ENCODE assay signal across 8 mouse cellular contexts in the genomic region with DNA sequence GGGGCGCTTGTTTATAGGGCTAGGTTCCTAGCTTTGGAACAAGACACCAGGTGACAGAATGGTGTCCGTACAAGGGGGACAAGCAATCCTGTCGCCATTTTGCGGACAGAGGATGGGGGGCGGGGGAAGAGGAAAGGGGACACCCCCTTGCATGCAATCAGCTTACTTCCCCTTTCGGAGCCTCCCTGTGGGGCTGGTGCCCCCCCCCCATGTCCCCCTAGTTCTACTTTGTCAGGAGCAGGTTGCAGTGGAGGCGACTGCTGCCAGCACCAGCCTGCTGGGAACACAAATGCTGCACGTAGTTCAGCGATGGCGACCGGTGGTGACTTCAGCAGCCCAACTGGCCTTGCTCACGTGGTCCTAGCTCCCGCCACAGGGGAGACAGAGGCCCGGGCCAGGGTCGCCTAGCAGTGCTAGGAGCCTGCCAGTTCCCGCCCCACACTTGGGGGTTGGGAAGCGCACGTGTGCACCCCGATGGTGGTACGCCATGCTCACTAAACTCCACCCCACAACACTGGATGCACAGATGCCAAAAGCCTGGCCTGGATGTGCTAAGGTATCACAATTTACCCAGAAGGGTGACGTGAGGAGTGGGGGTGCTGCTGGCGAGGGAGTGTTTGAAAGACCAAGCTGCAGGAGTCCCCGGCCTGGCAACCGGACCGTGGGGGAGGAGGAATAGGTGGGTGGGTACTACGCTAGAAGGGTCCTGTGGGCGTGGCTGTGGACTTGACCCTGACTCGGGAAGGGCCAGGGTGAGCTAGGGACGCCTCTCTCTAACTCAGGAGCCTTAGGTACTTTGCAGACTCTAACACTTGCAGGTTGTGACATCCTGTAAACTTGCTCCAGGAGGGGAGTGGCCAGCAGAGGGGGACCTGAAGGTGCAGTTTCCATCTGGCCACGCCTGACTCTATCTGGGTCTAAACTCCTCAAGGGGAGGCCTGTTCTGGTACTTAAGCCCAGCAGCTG. TPM values are rescaled to one million over a fixed set of nuclear protein-coding genes. Genes with fewer than 3 reads are reported as not detected.
DNase-seq lines count a peak whose midpoint lies in the region; ATAC-seq and TF ChIP-seq lines count a peak whose summit lies in the region.

No protein-coding gene starts in this region.

- intact Hi-C loops in gastrocnemius, adult 2 months (cut with DNase I) = no loop called here

- H3K9me3 ChIP-seq in CH12.LX (replicated peaks; ENCODE audit: low read length) = no peaks in the 10 kb centered on the region
- no peaks in the 10 kb centered on the region for H3K9me3 ChIP-seq in embryonic facial prominence, embryonic 14.5 days (ENCODE audit: control insufficient read depth, low read length)
- no peaks in the 10 kb centered on the region for H3K9me3 ChIP-seq in limb, embryonic 11.5 days (ENCODE audit: control insufficient read depth, low read length)
- H3K9me3 ChIP-seq in midbrain, embryonic 13.5 days = no peaks in the 10 kb centered on the region

- peaks cover 66% of the 10 kb centered on the region for H3K79me2 ChIP-seq in CH12.LX (replicated peaks; ENCODE audit: control insufficient read depth, extremely low read depth, insufficient read depth, poor library complexity, severe bottlenecking)

- dilution Hi-C loops in CH12.LX (cut with MboI; ENCODE audit: extremely low pct_ligation_motif_present, extremely low pct_unique_long_range_greater_than_20kb, low sequenced_read_pairs) = no loop called here

- peak overlapping the region; percentile 3; the same call in 1 of the 2 replicates for H3K4me3 ChIP-seq in gastrocnemius, adult 2 months
- H3K4me3 ChIP-seq in CH12.LX (replicated peaks in 1 of 3; ENCODE audit: low read depth in 2 of 3, low read length in 2 of 3, poor library complexity in 1 of 3) = peak overlapping the region; percentile 49 to 75 (median 60)
- peak overlapping the region; percentile 16 for H3K4me3 ChIP-seq in embryonic facial prominence, embryonic 14.5 days (ENCODE audit: low read depth, low read length)
- H3K4me3 ChIP-seq in limb, embryonic 11.5 days (ENCODE audit: low read depth, low read length) = peak overlapping the region; percentile 20
- peak overlapping the region; percentile 20 for H3K4me3 ChIP-seq in midbrain, embryonic 13.5 days (replicated peaks)

- no peak for TF ChIP-seq RAD21 in CH12.LX (IDR thresholded peaks at IDR 0.05; ENCODE audit: low read depth, low read length)

- H3K4me2 ChIP-seq in CH12.LX (ENCODE audit: insufficient read depth, low read depth, poor library complexity, severe bottlenecking) = peak overlapping the region; percentile 89
- peak overlapping the region; percentile 46 for H3K4me2 ChIP-seq in embryonic facial prominence, embryonic 14.5 days (ENCODE audit: low read depth, low read length)
- H3K4me2 ChIP-seq in limb, embryonic 11.5 days (ENCODE audit: low read depth, severe bottlenecking) = peak overlapping the region; percentile 48
- H3K4me2 ChIP-seq in midbrain, embryonic 13.5 days (replicated peaks) = peak overlapping the region; percentile 40

- peaks cover 19 to 63% of the 10 kb centered on the region in 2 experiments for H3K4me1 ChIP-seq in CH12.LX (ENCODE audit: control insufficient read depth in 1 of 2, insufficient read depth in 2 of 2)
- peaks cover 36% of the 10 kb centered on the region for H3K4me1 ChIP-seq in embryonic facial prominence, embryonic 14.5 days (ENCODE audit: control insufficient read depth, insufficient read depth, low read length)
- peaks cover 27% of the 10 kb centered on the region for H3K4me1 ChIP-seq in limb, embryonic 11.5 days (ENCODE audit: control insufficient read depth, insufficient read depth, low read length)
- peaks cover 75% of the 10 kb centered on the region for H3K4me1 ChIP-seq in midbrain, embryonic 13.5 days (replicated peaks)

- in situ Hi-C loops in CH12.LX (cut with MboI; ENCODE audit: low pct_ligation_motif_present, low pct_unique_long_range_greater_than_20kb, low sequenced_read_pairs) = no loop called here

- ATAC-seq in embryonic facial prominence, embryonic 14.5 days (ENCODE audit: low read depth) = peak; percentile 6; the same call in 1 of the 2 replicates
- ATAC-seq in limb, embryonic 11.5 days (ENCODE audit: insufficient number of reproducible peaks, low FRiP score, low TSS enrichment, low read depth) = peak; percentile 48; the same call in 1 of the 2 replicates
- peak; percentile 6; the same call in 1 of the 2 replicates for ATAC-seq in midbrain, embryonic 13.5 days

- 0 out of 2 replicates have a peak overlapping the region, but pooled peaks have one; percentile 16 for H3K27ac ChIP-seq in gastrocnemius, adult 2 months
- peak overlapping the region; percentile 95 for H3K27ac ChIP-seq in CH12.LX (ENCODE audit: insufficient read depth, low read depth)
- H3K27ac ChIP-seq in embryonic facial prominence, embryonic 14.5 days (replicated peaks; ENCODE audit: low read depth, low read length) = peak overlapping the region; percentile 33; the same call in 1 of the 2 replicates
- peak overlapping the region; percentile 65 for H3K27ac ChIP-seq in limb, embryonic 11.5 days (replicated peaks; ENCODE audit: low read depth, low read length)
- 0 out of 2 replicates have a peak overlapping the region, but pooled peaks have one; percentile 35 for H3K27ac ChIP-seq in midbrain, embryonic 13.5 days

- peak overlapping the region; percentile 94 for H3K9ac ChIP-seq in CH12.LX (ENCODE audit: insufficient read depth, low read depth)
- H3K9ac ChIP-seq in embryonic facial prominence, embryonic 14.5 days (ENCODE audit: low read depth, low read length) = peak overlapping the region; percentile 43; the same call in 1 of the 2 replicates
- H3K9ac ChIP-seq in limb, embryonic 11.5 days (ENCODE audit: low read length) = peak overlapping the region; percentile 55
- peak overlapping the region; percentile 63 for H3K9ac ChIP-seq in midbrain, embryonic 13.5 days (replicated peaks)

- H3K27me3 ChIP-seq in CH12.LX (replicated peaks) = no peaks in the 10 kb centered on the region
- H3K27me3 ChIP-seq in embryonic facial prominence, embryonic 14.5 days (replicated peaks; ENCODE audit: control insufficient read depth, insufficient read depth, low read length) = no peaks in the 10 kb centered on the region
- no peaks in the 10 kb centered on the region for H3K27me3 ChIP-seq in limb, embryonic 11.5 days (ENCODE audit: control insufficient read depth, insufficient read depth, low read length)
- no peaks in the 10 kb centered on the region for H3K27me3 ChIP-seq in midbrain, embryonic 13.5 days

- TF ChIP-seq EP300 in CH12.LX (IDR thresholded peaks at IDR 0.05; ENCODE audit: low read length) = 0 out of 2 replicates have a peak, but pooled peaks have one; percentile 13

- 16% methylated on average over 30 of the region's 30 CpGs for WGBS in embryonic facial prominence, embryonic 14.5 days
- WGBS in limb, embryonic 11.5 days = 19% methylated on average over 30 of the region's 30 CpGs
- 19% methylated on average over 30 of the region's 30 CpGs for WGBS in midbrain, embryonic 13.5 days

- TF ChIP-seq CTCF in gastrocnemius, adult 2 months (IDR thresholded peaks at IDR 0.05) = no peak
- no peak for TF ChIP-seq CTCF in CH12.LX (conservative IDR thresholded peaks at IDR 0.05 in 1 of 2, IDR thresholded peaks at IDR 0.05 in 1 of 2; ENCODE audit: low read depth in 2 of 2, low read length in 2 of 2)

- peak; percentile 29 for DNase-seq in gastrocnemius, adult 2 months
- DNase-seq in gastrocnemius, adult 18-20 months (ENCODE audit: low spot score) = no peak
- peak; percentile 82 for DNase-seq in CH12.LX (ENCODE audit: extremely low read depth)
- DNase-seq in embryonic facial prominence, embryonic 14.5 days (ENCODE audit: low spot score) = peak; percentile 48
- peak; percentile 60 for DNase-seq in limb, embryonic 11.5 days (ENCODE audit: low spot score)
- DNase-seq in adrenal gland, adult 8-10 months = no peak
- no peak for DNase-seq in gastrocnemius, postnatal 10 days

- H3K36me3 ChIP-seq in CH12.LX (replicated peaks in 1 of 2; ENCODE audit: control insufficient read depth in 1 of 2, insufficient read depth in 1 of 2, low read length in 1 of 2) = peaks cover 16 to 46% of the 10 kb centered on the region in 2 experiments
- H3K36me3 ChIP-seq in embryonic facial prominence, embryonic 14.5 days (ENCODE audit: control insufficient read depth, insufficient read depth, low read length) = peaks cover 16% of the 10 kb centered on the region
- no peaks in the 10 kb centered on the region for H3K36me3 ChIP-seq in limb, embryonic 11.5 days (ENCODE audit: control insufficient read depth, insufficient read depth, low read length)
- peaks cover 10% of the 10 kb centered on the region; the same call in 1 of the 2 replicates for H3K36me3 ChIP-seq in midbrain, embryonic 13.5 days

- TF ChIP-seq POLR2A in CH12.LX (IDR thresholded peaks at IDR 0.05; ENCODE audit: low read depth, low read length) = peak; percentile 64; the same call in 1 of the 2 replicates

RNA-seq across cellular contexts. Expression of a gene that starts 6.0 kb away (rescaled TPM):
- total RNA-seq in gastrocnemius, adult 2 months (2021) = 1 to 10 TPM in 1 of 2 experiments, under 1 TPM in 1; 0.92 to 1.9 TPM
- total RNA-seq in gastrocnemius, adult 18-20 months (2021) = 1 to 10 TPM; 1.5 to 1.9 TPM
- total RNA-seq in CH12.LX (2012; rRNA removed) = 84.8 and 94.0 TPM in 2 replicates
- total RNA-seq in CH12.LX (2014; rRNA removed) = 14.1 and 14.5 TPM in 2 replicates
- 30.9 and 38.2 TPM in 2 replicates for polyA plus RNA-seq in CH12.LX (2012; ENCODE audit: insufficient read length, low read depth)
- polyA plus RNA-seq in embryonic facial prominence, embryonic 14.5 days (2014; fragmentation: Nextera tagmentation; extraction: Ambion mirVana) = 9.7 and 9.9 TPM in 2 replicates
- 5.7 and 6.6 TPM in 2 replicates for polyA plus RNA-seq in limb, embryonic 11.5 days (2014; fragmentation: Nextera tagmentation; extraction: Ambion mirVana)
- 3.7 and 4.5 TPM in 2 replicates for polyA plus RNA-seq in midbrain, embryonic 13.5 days (2015; fragmentation: Nextera tagmentation; extraction: Ambion mirVana)
- total RNA-seq in adrenal gland, adult 8-10 months (2022) = 10 to 100 TPM; 12.7 to 15.4 (median 14.6) TPM
- 1 to 10 TPM; 3.5 to 5.8 TPM for total RNA-seq in gastrocnemius, postnatal 10 days (2021)

RNA-seq across cellular contexts. Expression of a gene that starts 9.8 kb away (rescaled TPM):
- 10 to 100 TPM in 1 of 2 experiments, 1 to 10 TPM in 1; 9.8 to 10.4 TPM for total RNA-seq in gastrocnemius, adult 2 months (2021)
- total RNA-seq in gastrocnemius, adult 18-20 months (2021) = 10 to 100 TPM in 1 of 2 experiments, 1 to 10 TPM in 1; 9.6 to 11.1 TPM
- 16.5 and 17.7 TPM in 2 replicates for total RNA-seq in CH12.LX (2012; rRNA removed)
- 6.3 and 7.0 TPM in 2 replicates for total RNA-seq in CH12.LX (2014; rRNA removed)
- polyA plus RNA-seq in CH12.LX (2012; ENCODE audit: insufficient read length, low read depth) = 31.6 and 41.9 TPM in 2 replicates
- 22.6 and 26.2 TPM in 2 replicates for polyA plus RNA-seq in embryonic facial prominence, embryonic 14.5 days (2014; fragmentation: Nextera tagmentation; extraction: Ambion mirVana)
- 27.2 and 32.6 TPM in 2 replicates for polyA plus RNA-seq in limb, embryonic 11.5 days (2014; fragmentation: Nextera tagmentation; extraction: Ambion mirVana)
- polyA plus RNA-seq in midbrain, embryonic 13.5 days (2015; fragmentation: Nextera tagmentation; extraction: Ambion mirVana) = 28.8 and 32.6 TPM in 2 replicates
- total RNA-seq in adrenal gland, adult 8-10 months (2022) = 10 to 100 TPM; 54.2 to 60.1 (median 57.0) TPM
- 10 to 100 TPM; 13.1 to 16.7 TPM for total RNA-seq in gastrocnemius, postnatal 10 days (2021)

RNA-seq across cellular contexts. Expression of a gene that starts 19.0 kb away (rescaled TPM):
- 10 to 100 TPM; 60.6 to 61.7 TPM for total RNA-seq in gastrocnemius, adult 2 months (2021)
- 10 to 100 TPM; 62.4 to 64.3 TPM for total RNA-seq in gastrocnemius, adult 18-20 months (2021)
- total RNA-seq in CH12.LX (2012; rRNA removed) (49.1 and 52.8 TPM in 2 replicates), CH12.LX (2014; rRNA removed) (28.0 and 37.2 TPM in 2 replicates)
- polyA plus RNA-seq in CH12.LX (2012; ENCODE audit: insufficient read length, low read depth) = 44.6 and 48.0 TPM in 2 replicates
- polyA plus RNA-seq in embryonic facial prominence, embryonic 14.5 days (2014; fragmentation: Nextera tagmentation; extraction: Ambion mirVana) = 115 and 124 TPM in 2 replicates
- 114 and 121 TPM in 2 replicates for polyA plus RNA-seq in limb, embryonic 11.5 days (2014; fragmentation: Nextera tagmentation; extraction: Ambion mirVana)
- 78.5 and 93.4 TPM in 2 replicates for polyA plus RNA-seq in midbrain, embryonic 13.5 days (2015; fragmentation: Nextera tagmentation; extraction: Ambion mirVana)
- total RNA-seq in adrenal gland, adult 8-10 months (2022) = 100 to 1,000 TPM in 1 of 4 experiments, 10 to 100 TPM in 3; 97.0 to 101 (median 97.8) TPM
- 10 to 100 TPM; 69.6 to 73.3 TPM for total RNA-seq in gastrocnemius, postnatal 10 days (2021)

RNA-seq across cellular contexts. Expression of a gene that starts 31.5 kb away (rescaled TPM):
- 10 to 100 TPM; 17.0 to 17.5 TPM for total RNA-seq in gastrocnemius, adult 2 months (2021)
- 10 to 100 TPM; 19.0 to 20.1 TPM for total RNA-seq in gastrocnemius, adult 18-20 months (2021)
- total RNA-seq in CH12.LX (2012; rRNA removed) (33.2 and 33.9 TPM in 2 replicates), CH12.LX (2014; rRNA removed) (17.8 and 18.5 TPM in 2 replicates)
- 81.2 and 89.9 TPM in 2 replicates for polyA plus RNA-seq in CH12.LX (2012; ENCODE audit: insufficient read length, low read depth)
- 84.6 and 96.3 TPM in 2 replicates for polyA plus RNA-seq in embryonic facial prominence, embryonic 14.5 days (2014; fragmentation: Nextera tagmentation; extraction: Ambion mirVana)
- polyA plus RNA-seq in limb, embryonic 11.5 days (2014; fragmentation: Nextera tagmentation; extraction: Ambion mirVana) = 68.8 and 73.0 TPM in 2 replicates
- polyA plus RNA-seq in midbrain, embryonic 13.5 days (2015; fragmentation: Nextera tagmentation; extraction: Ambion mirVana) = 60.2 and 60.3 TPM in 2 replicates
- 10 to 100 TPM; 58.7 to 79.9 (median 70.3) TPM for total RNA-seq in adrenal gland, adult 8-10 months (2022)
- 10 to 100 TPM; 18.4 to 23.9 TPM for total RNA-seq in gastrocnemius, postnatal 10 days (2021)

RNA-seq across cellular contexts. Expression of a gene that starts 31.5 kb away (rescaled TPM):
- under 1 TPM; 0.48 to 0.89 TPM for total RNA-seq in gastrocnemius, adult 2 months (2021)
- under 1 TPM in 1 of 2 experiments, not detected in 1; 0.69 TPM for total RNA-seq in gastrocnemius, adult 18-20 months (2021)
- total RNA-seq in CH12.LX (2012; rRNA removed) (5.0 and 8.0 TPM in 2 replicates), CH12.LX (2014; rRNA removed) (5.8 and 6.6 TPM in 2 replicates)
- polyA plus RNA-seq in CH12.LX (2012; ENCODE audit: insufficient read length, low read depth) = 6.3 and 6.7 TPM in 2 replicates
- 6.1 and 6.2 TPM in 2 replicates for polyA plus RNA-seq in embryonic facial prominence, embryonic 14.5 days (2014; fragmentation: Nextera tagmentation; extraction: Ambion mirVana)
- polyA plus RNA-seq in limb, embryonic 11.5 days (2014; fragmentation: Nextera tagmentation; extraction: Ambion mirVana) = 9.7 and 9.8 TPM in 2 replicates
- 6.1 and 7.6 TPM in 2 replicates for polyA plus RNA-seq in midbrain, embryonic 13.5 days (2015; fragmentation: Nextera tagmentation; extraction: Ambion mirVana)
- 1 to 10 TPM; 1.8 to 4.7 (median 2.9) TPM for total RNA-seq in adrenal gland, adult 8-10 months (2022)
- total RNA-seq in gastrocnemius, postnatal 10 days (2021) = 1 to 10 TPM in 1 of 2 experiments, under 1 TPM in 1; 0.99 to 1.3 TPM

Comparison
In these comparisons a context has a peak if more than half of its experiments do, and no peak if none do; other contexts are left out.
1. DNase-seq: peak in gastrocnemius, adult 2 months (single experiment), CH12.LX (single experiment), embryonic facial prominence, embryonic 14.5 days (single experiment) and limb, embryonic 11.5 days (single experiment); none in gastrocnemius, adult 18-20 months (single experiment), adrenal gland, adult 8-10 months (single experiment) and gastrocnemius, postnatal 10 days (single experiment).
2. H3K27ac ChIP-seq: peak in every context shown above with its lines; median percentile 95 in CH12.LX; 65 in limb, embryonic 11.5 days; 35 in midbrain, embryonic 13.5 days; 33 in embryonic facial prominence, embryonic 14.5 days; 16 in gastrocnemius, adult 2 months.
3. H3K4me3 ChIP-seq: peak in every context shown above with its lines; median percentile 60 in CH12.LX; 20 in limb, embryonic 11.5 days; 20 in midbrain, embryonic 13.5 days; 16 in embryonic facial prominence, embryonic 14.5 days; 3 in gastrocnemius, adult 2 months.
4. H3K9ac ChIP-seq: peak in every context shown above with its lines; median percentile 94 in CH12.LX; 63 in midbrain, embryonic 13.5 days; 55 in limb, embryonic 11.5 days; 43 in embryonic facial prominence, embryonic 14.5 days.
5. Peak in every context shown above with its lines, with median percentiles within 50 percentile points of each other: H3K4me2 ChIP-seq and ATAC-seq.